Mouse (Mus musculus) adrenal gland, postnatal 14 days (tissue): ENCODE data around the gene Il17c. TPM values are rescaled to one million over a fixed set of nuclear protein-coding genes. Genes with fewer than 3 reads are reported as not detected.
A peak's percentile ranks its signal among the peaks of the same experiment; 100 is the strongest.

ENCODE experiments used
- DNase-seq: peaks from one replicate; pipeline ENCODE4 v3.0.0; 2021; ENCODE audit warnings: mixed read lengths
- microRNA-seq, 2 experiments: library from miRNA; unstranded; fragments of <30 nt; microRNA quantifications; one replicate each; pipeline ENCODE4 v1.2.0; 2021
- total RNA-seq: library from RNA; stranded (reverse); gene quantifications from 2 replicates; pipeline ENCODE4 v1.2.3, GENCODE M21; 2021

Il17c gene
- total RNA-seq, 1 experiment from 2014 or later: not detected

DNA sequence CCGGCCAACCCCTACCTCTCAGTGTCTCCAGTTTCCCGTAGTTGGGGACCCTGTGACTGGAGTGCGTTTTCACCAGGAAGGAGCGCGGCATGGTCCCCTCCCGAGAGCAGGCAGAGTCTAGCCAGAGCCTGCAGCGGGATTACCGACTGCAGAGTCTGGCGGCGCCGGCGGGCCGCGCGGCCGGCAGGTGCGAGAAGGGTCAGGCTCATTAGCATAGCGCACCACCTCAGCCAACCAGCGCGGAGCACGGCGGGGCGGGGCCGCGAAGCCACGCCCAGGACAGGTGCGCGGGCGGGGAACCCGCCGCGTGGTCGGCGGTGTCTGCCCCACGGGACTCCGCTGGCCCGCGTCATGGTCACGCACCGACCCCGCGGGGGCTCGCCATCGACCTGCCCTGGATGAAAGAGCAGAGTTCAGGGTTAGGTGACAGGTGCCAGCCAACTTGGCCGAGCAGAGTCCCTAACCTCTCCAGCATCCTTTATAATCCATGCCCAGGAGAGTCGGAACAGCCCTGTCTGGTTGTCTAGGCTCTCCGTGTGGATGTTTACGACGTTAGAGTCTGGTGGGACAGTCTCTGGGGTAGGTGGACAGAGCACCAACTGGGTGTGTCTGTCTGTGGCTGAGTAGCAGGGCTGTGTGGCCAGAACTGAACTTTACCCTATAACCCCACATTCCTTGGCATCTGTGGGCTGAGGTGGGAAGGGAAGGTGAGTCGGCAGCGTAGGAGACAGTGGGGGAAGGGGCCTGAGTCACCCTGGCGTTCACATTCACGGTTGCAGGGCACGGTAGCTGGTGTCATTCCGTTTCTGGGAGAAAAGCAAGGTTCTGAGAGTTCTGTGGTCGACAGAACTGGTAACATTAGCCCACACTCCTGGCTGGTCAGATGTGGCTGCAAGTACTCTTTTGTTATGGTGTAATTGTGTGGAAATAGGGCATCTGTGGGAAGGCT, 39.0 kb downstream of the Il17c start, which contains the start of gene Snai3:
Gene Snai3 (minus strand): TSS at position 210 of the 949 bp plus-strand sequence.
- DNase-seq: peak; percentile 65

DNA sequence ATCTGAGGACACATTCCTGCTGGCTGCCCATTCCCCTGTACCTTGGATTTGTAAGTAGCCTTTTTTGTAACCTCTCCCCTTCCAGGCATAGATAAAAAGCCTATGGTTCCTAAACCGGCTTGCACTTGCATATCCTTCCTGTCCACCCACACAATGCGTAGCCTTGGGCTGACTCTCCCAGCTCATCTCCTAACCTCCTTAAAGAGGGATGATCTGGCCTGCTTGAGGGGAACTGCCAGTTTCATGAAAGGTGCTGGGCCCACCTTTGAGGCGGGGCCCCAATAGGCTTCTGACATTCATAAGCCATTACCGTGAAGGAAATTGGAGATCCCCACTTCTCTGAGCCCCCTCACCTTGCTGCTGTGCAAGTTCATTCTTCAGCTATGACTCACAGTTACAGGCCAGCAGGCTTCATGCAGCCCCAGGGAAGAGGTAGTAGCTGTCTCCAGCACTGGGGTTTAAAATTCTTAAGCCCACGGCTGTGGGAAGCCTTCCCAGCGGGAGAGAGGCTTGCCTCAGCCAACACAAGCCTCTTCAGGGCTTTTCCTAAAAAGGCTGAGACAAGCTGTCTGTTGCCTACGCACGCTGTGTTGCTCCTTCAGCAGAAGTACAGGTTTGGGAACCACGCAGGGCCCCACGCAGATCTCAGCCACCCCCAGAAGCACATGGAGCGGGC, 39.8 kb downstream of the Il17c start:
- DNase-seq: no peak

- no peak for DNase-seq
Observed at GRCm38 (mm10) chr8:122462510-122462909, 40.7 kb downstream of the Il17c start.

GRCm38 (mm10) chr8:122463651-122464640, 42.1 kb downstream of the Il17c start:
- peak; percentile 46 for DNase-seq

- DNase-seq: peak; percentile 50
Observed at GRCm38 (mm10) chr8:122464985-122465384, 43.2 kb downstream of the Il17c start.

GRCm38 (mm10) chr8:122467816-122468215, 46.0 kb downstream of the Il17c start:
- no peak for DNase-seq

GRCm38 (mm10) chr8:122469407-122469806, 47.6 kb downstream of the Il17c start:
- DNase-seq: no peak

GRCm38 (mm10) chr8:122469965-122470364, 48.1 kb downstream of the Il17c start:
- no peak for DNase-seq

- DNase-seq: no peak
Observed at GRCm38 (mm10) chr8:122470691-122471090, 48.9 kb downstream of the Il17c start.

Small RNAs within 50 kb of the gene (microRNA-seq; reads per million reads assigned to microRNA genes)
- 0 reads per million in 2 experiments for gene Gm24366

Other genes starting within 250 kb of the Il17c start
- gene Zfpm1, start 139.9 kb upstream of the Il17c start, total RNA-seq: 23.6 and 24.6 TPM in 2 replicates
- not detected in 2 replicates for gene Trhr2, start 61.3 kb upstream of the Il17c start, total RNA-seq
- 39.5 and 40.6 TPM in 2 replicates for gene Zc3h18, start 45.4 kb upstream of the Il17c start, total RNA-seq
- gene Cyba, start 10.9 kb downstream of the Il17c start, total RNA-seq: 25.5 and 47.7 TPM in 2 replicates
- 10.6 and 13.3 TPM in 2 replicates for gene Mvd, start 21.4 kb downstream of the Il17c start, total RNA-seq
- 0.45 TPM in 1 of 2 replicates, not detected in the other for gene Snai3, start 38.7 kb downstream of the Il17c start, total RNA-seq
- 37.9 and 38.5 TPM in 2 replicates for gene Rnf166, start 54.0 kb downstream of the Il17c start, total RNA-seq
- gene Ctu2, start 54.1 kb downstream of the Il17c start, total RNA-seq: 21.3 and 23.0 TPM in 2 replicates
- gene Piezo1, start 129.3 kb downstream of the Il17c start, total RNA-seq: 23.2 and 29.9 TPM in 2 replicates
- 15.5 and 15.8 TPM in 2 replicates for gene Cdt1, start 146.0 kb downstream of the Il17c start, total RNA-seq
- gene Aprt, start 154.9 kb downstream of the Il17c start, total RNA-seq: 71.3 and 74.9 TPM in 2 replicates
- gene Galns, start 189.4 kb downstream of the Il17c start, total RNA-seq: 5.4 and 7.5 TPM in 2 replicates
- gene Trappc2l, start 189.6 kb downstream of the Il17c start, total RNA-seq: 47.6 and 52.6 TPM in 2 replicates
- gene Pabpn1l, start 200.7 kb downstream of the Il17c start, total RNA-seq: not detected in 2 replicates